Mouse (Mus musculus) right cerebral cortex, postnatal 10 days (tissue): ENCODE data around the gene Tmtc4.

ENCODE experiments used
- DNase-seq, 2 experiments: peaks; one replicate each; pipeline ENCODE4 v3.0.0; 2021; ENCODE audit warnings: low spot score in 2 of 2

The Tmtc4 gene

GRCm38 (mm10) chr14:122974854-122975570 lies 8.8 kb downstream of the Tmtc4 start:
- DNase-seq = no peak

DNA sequence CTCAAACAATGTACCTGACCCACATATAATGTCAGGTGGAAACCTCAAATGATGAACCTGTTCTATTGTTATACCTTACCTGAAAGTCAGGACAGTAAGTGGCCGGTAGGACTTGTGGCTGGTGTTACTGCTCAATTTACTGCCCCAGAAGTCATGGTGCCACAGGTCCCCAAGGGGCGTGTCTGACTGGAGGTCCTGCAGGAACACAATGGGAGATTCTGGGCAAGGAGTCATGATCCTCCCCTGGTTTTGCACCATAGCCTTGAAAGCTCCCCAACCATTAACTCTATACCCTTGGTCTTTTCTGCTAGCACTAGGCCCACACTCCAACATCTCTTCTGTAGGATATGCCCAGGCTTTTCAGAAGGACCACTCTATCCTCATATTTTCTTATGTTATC lies 10.7 kb downstream of the Tmtc4 start:
- DNase-seq = no peak

DNA sequence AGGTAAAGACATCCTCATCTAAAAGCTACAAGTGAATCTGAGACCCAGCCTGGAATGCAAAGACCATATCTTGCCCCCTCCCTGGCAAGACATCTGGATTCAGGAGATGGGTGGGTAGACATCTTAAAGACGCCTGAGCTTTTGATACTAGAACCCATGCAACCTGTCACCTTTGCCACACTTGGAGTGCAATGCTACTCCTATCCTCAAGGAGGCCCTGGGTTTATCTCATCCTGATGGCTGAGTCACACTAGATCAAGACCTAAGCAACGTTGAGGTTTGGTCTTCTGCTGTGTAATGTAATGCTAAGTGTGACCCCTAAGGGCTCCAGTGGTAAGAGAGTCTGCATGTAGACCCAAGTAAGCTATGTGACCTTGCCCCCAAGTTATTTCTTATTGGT lies 15.8 kb downstream of the Tmtc4 start:
- DNase-seq = no peak

GRCm38 (mm10) chr14:122957941-122958340 lies 25.9 kb downstream of the Tmtc4 start:
- peak; percentile 92 to 93 for DNase-seq

DNA sequence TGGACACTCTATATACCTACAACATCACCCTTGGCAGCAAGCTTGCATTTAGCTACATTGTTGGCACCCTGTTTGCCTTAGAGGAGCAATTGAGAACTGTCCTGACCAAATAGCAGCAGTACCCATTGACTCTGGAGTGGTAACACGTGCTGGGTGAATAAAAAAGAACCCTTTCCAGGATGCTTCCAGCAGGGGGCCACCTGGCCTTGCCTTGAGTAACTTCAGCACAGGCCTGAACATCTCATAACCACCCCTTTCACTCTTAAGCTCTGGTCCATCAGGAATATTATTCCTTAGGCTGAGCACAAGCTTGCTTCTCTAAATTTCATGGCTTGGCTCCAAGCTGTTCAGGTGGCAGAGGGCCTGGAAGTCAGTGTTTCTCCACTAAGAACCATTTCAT lies 30.5 kb downstream of the Tmtc4 start:
- peak; percentile 69 to 73 for DNase-seq

GRCm38 (mm10) chr14:122952556-122952955 lies 31.3 kb downstream of the Tmtc4 start:
- no peak for DNase-seq

- no peak for DNase-seq
These were observed 32.0 kb downstream of the Tmtc4 start for GRCm38 (mm10) chr14:122951676-122952445.

GRCm38 (mm10) chr14:122950915-122951314 lies 32.9 kb downstream of the Tmtc4 start:
- no peak for DNase-seq

- no peak for DNase-seq
These were observed 40.4 kb downstream of the Tmtc4 start for GRCm38 (mm10) chr14:122943475-122943853.

DNA sequence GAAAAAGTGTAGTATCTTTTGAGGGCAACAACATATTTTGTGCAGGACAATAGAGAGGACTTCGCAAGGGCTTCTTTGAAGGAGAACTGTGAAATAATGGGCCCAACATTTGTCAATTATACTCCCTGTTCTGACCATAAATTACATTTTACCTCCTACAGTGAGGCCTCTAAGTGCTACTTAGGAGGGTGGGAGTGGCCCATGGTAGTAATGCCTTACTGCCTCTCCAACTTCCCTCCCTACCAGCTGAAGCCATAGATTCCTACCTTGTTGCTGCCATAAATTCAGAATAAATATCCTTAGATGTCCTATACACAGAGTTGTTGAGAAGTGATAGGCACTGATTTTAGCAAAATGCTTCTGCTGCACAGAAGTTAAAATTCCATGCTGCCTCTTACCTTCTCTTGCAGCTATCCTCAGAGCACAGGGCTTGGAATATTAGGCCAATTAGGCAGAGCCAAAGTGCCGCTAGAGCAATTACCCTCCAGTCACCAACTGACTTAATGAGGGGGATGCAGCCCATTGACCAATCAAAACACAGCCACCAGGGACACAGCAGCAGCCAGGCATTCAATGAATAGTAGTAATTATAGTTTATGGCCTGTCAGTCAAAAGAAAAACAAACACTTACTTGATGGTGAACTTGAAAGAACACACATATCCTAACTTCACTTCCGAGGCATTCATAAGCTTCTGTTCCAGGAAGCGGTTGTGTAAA lies 40.9 kb downstream of the Tmtc4 start:
- DNase-seq = peak; percentile 39 to 59

GRCm38 (mm10) chr14:122936460-122936859 lies 47.4 kb downstream of the Tmtc4 start:
- DNase-seq = no peak

DNA sequence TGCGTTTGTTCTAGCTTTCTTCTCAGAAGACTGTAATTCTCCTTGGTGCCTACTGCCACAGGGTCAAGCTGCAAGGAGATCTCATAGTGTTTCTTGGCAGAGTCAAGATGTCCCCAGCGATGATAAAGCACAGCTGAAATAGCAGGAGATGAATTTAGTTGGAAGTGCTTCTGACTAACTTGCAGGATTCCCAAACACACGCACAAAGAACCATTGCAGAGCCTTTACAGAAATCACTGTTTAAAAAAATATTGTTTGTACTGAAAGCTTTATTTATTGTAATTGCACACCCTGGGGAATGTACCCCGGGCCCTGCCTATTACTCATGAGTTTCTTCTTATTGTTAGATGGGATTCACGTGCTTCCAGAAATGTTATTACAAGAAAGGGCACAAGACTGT lies 63.8 kb downstream of the Tmtc4 start:
- DNase-seq = no peak

DNA sequence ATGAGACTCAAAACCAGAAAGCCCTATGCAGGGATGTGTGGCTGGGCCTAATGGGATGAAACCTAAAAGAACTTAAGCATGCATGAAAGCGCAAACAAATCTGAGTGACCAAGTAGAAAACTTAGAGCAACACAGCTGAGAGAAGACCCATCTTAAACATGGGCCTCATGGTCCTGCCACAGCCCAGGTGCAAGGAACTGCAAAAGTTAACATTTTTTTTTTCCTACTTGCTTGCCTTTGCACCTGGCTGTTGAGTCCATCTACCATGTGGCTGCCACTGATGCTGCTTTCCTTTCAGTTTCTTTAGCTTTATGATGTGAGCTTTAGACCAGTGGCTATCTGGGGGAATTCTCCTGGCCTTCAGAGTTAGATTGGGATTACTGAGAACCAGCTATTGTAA lies 66.2 kb downstream of the Tmtc4 start:
- no peak for DNase-seq

DNA sequence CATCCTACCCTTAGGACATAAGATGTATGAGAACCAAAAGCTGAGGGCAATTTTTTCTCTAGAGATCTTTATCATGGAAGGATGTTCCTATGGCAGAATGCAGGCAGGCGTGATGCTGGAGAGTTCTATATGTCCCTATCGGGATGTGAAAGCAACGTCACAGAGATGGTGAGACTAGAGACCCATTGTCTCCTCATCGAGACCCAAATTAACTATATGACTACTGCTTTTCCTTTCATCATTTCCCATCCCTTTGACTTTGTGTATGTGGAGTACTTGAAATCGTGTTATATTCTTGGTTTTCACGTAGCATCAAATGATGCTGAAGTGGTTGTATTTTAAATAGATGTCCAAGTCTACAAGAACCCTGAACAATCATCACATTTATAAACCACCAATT lies 70.2 kb downstream of the Tmtc4 start, which contains the start of gene Ggact:
Ggact (minus strand) TSS at position 101 of the 400 bp plus-strand sequence.
- no peak for DNase-seq

DNA sequence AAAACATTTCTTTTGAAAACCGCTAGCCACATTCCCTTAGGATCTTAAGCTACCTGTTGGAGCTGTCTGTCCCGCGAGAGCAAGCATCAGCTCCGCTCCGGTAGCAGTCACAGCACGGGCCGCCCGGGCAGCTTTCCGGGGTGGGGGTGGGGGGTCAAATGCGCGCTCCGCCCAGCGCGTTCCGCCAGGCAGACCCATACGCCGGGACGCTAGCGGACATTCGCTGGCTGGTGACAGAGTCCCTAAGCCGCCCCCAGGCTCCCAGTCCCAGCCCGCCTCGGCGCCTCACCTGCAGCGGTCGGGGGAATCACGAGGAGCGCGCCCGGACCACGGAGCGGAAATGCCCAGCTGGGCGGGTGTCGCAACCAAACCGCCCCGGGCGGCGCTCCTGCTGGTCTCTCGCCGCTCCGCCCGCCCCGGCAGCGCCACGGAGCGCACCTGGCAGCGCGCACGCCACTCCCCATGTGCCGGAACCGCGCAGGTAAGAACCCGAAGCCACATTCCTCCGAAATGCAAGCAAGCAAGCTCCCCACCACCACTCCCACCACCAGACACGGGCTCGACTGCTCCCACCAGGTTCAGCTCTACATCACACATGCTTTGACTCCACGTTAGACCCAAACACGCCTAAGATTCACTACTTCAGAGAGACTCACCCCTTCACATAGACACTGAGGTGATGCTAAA lies 70.9 kb downstream of the Tmtc4 start:
- DNase-seq = peak; percentile 54 to 64

GRCm38 (mm10) chr14:122912137-122912536 lies 71.7 kb downstream of the Tmtc4 start:
- DNase-seq = no peak

GRCm38 (mm10) chr14:122911265-122911664 lies 72.6 kb downstream of the Tmtc4 start:
- no peak for DNase-seq

DNA sequence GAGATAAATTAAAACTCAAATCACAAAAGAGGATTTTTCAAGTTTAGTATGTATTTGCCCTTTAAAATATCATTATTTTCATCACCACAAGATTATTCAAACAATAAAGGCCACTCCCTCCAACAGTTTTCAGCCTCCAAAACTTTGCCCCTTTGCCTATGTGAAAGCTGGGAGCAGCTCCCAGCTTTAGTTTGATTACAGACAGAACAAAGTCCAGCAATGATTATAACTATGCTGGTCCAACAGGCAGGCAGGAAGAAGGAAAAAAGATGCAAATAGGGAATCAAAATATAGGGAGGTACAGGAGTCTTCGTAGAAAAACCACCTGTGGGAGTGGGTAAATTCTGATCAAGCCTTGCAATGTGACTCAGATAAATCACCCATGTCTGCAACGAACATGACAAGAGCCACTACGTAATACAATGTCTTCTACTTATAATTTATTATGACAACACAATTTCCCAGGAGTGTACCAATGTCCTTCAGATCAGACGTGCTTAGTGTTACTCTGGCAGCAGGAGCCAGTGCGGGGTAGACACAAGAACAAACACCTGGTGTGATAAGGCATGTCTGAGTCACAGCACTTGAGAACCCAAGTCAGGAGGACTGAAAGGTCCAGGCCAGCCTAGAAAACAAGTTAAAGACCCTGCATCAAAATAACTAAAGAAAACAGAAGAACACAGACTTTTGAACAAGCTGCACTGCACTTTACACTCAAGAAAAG lies 74.3 kb downstream of the Tmtc4 start:
- DNase-seq = no peak

- no peak for DNase-seq
These were observed 75.8 kb downstream of the Tmtc4 start for GRCm38 (mm10) chr14:122908075-122908474.

DNA sequence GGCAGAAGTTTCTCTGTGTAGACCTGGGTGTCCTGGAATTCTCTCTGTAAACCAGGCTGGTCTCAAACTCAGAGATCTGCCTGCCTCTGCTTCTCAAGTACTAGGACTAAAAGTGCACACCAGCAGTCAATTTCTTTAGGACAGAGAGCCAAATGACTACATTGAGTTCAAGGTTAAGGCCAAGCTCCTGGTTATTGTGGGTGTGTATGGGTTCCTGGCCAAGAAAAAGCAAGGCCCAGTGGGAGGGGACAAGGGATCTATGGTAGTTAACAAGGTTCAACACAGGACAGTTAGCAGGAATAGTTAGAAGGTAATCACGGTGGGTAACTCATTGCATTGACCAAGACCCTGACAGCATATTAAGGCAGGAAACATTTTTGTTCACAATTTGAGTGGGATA lies 78.8 kb downstream of the Tmtc4 start:
- no peak for DNase-seq

GRCm38 (mm10) chr14:122903923-122904351 lies 79.9 kb downstream of the Tmtc4 start:
- no peak for DNase-seq
